Mouse (Mus musculus) urinary bladder, postnatal 14 days (tissue): ENCODE results near the gene Crym.

Experiments used
- DNase-seq: peaks from one replicate; pipeline ENCODE4 v3.0.0; 2021; ENCODE audit warnings: low spot score

The Crym gene

GRCm38 (mm10) chr7:120163581-120164251 is 38.2 kb downstream of the Crym start:
- DNase-seq = no peak

GRCm38 (mm10) chr7:120158121-120158613 is 43.7 kb downstream of the Crym start:
- no peak for DNase-seq

GRCm38 (mm10) chr7:120157575-120158061 is 44.3 kb downstream of the Crym start:
- no peak for DNase-seq

GRCm38 (mm10) chr7:120156841-120157409 is 45.0 kb downstream of the Crym start:
- no peak for DNase-seq

GRCm38 (mm10) chr7:120150898-120151297 is 51.0 kb downstream of the Crym start:
- DNase-seq = no peak

- no peak for DNase-seq
Measured at GRCm38 (mm10) chr7:120150257-120150656, 51.7 kb downstream of the Crym start.

- DNase-seq = no peak
Measured at GRCm38 (mm10) chr7:120145191-120145590, 56.7 kb downstream of the Crym start, which contains the start of gene Zp2. Zp2 (minus strand) TSS chr7:120145291.

GRCm38 (mm10) chr7:120142743-120143142 is 59.2 kb downstream of the Crym start:
- no peak for DNase-seq
